Mouse (Mus musculus) embryonic fibroblast, embryonic 13.5 days (primary cell): ENCODE results near the gene Nop16.

Source experiments
- CTCF ChIP-seq: IDR thresholded peaks from 2 replicates; pipeline ENCODE4 v1.5.1; 2011; ENCODE audit warnings: mild to moderate bottlenecking, control low read depth, low read length, moderate library complexity, borderline replicate concordance; ENCODE audit not compliant: insufficient read depth
- POLR2A ChIP-seq: IDR thresholded peaks from 2 replicates; pipeline ENCODE4 v1.6.1; 2011; ENCODE audit warnings: low read depth, mild to moderate bottlenecking, control low read depth, low read length, moderate library complexity

DNA sequence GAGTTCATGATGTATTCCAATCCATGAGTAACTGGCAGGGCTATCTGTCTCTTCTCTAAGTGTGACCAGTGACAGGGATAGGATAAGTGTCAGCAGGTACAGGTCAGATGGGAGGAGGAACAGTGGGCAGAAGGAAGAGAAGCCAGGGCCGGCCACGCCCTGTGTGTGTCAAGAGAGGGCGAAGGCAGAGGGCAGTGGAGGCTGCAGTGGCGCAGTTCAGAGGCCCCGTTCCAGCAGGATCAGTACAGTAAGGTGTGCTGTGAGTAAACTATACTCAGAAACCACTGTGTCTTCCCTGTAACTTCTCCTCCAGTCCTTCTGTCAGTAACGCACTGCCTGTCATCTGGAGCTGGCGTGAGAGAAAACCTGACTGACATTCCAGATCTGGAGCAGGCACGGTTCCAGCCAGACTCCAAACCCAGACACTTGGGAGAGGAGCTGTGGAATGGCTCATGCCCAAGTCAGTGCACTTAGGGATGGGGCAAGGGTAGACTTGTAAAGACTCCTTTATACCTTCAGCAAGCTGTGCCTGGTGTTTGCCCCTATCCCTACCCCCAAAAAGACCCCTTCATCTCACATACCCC, 6.3 kb upstream of the Nop16 start:
- no peak for TF ChIP-seq POLR2A
- no peak for TF ChIP-seq CTCF
